Mouse (Mus musculus): ENCODE measurements around the gene Hoxc9.

DNA sequence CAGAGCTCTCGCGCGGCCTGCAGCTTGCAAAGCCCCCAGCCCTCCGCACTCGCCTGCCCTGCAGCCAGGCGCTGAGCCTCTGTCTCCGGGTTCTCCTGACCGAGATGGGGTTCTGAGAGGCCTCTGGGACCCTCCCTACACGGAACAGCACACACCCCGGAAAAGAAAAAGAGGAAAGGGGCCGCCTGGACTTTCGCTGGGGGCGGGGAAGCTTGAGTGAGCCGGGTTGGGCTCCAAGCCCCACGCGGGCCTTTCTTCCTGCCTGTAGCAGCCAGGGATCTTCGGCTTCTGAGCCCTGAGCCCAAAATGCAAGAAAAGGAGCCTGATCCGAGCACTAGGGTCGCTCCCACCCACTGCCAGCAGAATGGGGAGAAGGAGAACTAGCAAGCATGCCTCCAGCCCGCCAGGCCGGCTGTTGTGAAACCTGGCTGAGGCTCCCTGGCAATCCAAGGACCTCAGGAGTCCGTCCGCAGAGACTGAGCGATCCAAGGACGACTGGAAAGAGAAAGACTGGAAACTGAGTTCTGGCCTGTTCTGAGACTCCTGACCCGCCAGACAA is 35.8 kb downstream of the Hoxc9 start:
- TF ChIP-seq KAT2A (IDR thresholded peaks at IDR 0.05; ENCODE audit: insufficient replicate concordance, low read length): no peak
- TF ChIP-seq ZMIZ1 (IDR thresholded peaks at IDR 0.05; ENCODE audit: low read depth, low read length): no peak
- TF ChIP-seq POLR2A (IDR thresholded peaks at IDR 0.05; ENCODE audit: low read depth, low read length): no peak
- no peak for TF ChIP-seq RAD21 (IDR thresholded peaks at IDR 0.05; ENCODE audit: low read depth, low read length)
- no peak for TF ChIP-seq E2F4 (IDR thresholded peaks at IDR 0.05; ENCODE audit: insufficient replicate concordance, low read depth, low read length)
- no peak for TF ChIP-seq MEF2A (IDR thresholded peaks at IDR 0.05; ENCODE audit: borderline replicate concordance, low read depth, low read length)
- no peak for TF ChIP-seq CHD2 (IDR thresholded peaks at IDR 0.05; ENCODE audit: low read length)
- no peak for TF ChIP-seq TCF12 (IDR thresholded peaks at IDR 0.05; ENCODE audit: low read depth, low read length)
- no peak for TF ChIP-seq USF1 (IDR thresholded peaks at IDR 0.05; ENCODE audit: low read depth, low read length)
- TF ChIP-seq ZC3H11A (IDR thresholded peaks at IDR 0.05; ENCODE audit: low read depth, low read length): no peak
- TF ChIP-seq MAX (IDR thresholded peaks at IDR 0.05; ENCODE audit: low read length): no peak
- no peak for TF ChIP-seq MXI1 (IDR thresholded peaks at IDR 0.05; ENCODE audit: low read depth, low read length)
- TF ChIP-seq JUND (conservative IDR thresholded peaks at IDR 0.05; ENCODE audit: low read depth, low read length): no peak

Measured in CH12.LX (cell line).